Mouse (Mus musculus): ENCODE data around the gene Guca1b. TPM values are rescaled to one million over a fixed set of nuclear protein-coding genes. Genes with fewer than 3 reads are reported as not detected.
"Not testable (repeated sequence)": the region's sequence is repeated elsewhere in the genome, so short reads cannot be mapped to it uniquely, and the experiment has no call there.

Guca1b gene
- polyA plus RNA-seq, 1 experiment, result 0.36 TPM

DNA sequence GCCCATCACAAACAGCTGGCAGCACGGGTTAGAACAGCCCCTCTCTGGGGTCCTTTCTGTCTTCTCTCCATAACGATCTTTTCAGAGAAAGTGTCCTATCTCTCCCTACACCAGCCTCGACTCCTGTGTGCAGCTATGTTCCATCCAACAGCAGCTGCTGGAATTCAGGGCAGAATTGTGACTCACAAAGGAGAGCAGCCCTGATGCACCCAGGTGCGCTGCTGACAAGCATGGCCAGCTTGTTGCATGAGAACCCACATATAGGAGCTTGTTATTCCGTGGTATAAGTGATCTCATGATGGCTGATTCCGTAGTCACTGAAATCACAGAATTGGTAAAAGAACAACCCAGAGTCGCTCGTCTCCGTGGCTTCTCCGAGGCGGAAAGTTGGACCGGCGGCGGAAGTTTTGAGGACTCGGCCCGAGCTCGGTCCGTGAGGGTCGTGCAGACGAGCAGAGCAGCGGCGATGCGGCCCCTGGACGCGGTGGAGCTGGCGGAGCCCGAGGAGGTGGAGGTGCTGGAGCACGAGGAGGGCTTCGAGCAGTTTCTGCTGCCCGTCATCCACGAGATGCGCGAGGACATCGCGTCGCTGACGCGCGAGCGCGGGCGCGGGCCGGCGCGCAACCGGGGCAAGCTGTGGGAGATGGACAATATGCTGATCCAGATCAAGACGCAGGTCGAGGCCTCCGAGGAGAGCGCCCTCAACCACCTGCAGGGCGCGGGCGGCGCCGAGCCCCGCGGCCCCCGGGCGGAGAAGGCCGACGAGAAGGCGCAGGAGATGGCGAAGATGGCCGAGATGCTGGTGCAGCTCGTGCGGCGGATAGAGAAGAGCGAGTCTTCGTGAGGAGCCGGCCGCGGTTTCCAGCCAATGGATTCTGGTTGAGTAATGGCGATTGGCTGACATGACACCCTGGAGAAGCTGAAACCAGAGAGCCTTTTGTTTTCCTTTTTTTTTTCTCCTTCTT is 25.0 kb downstream of the Guca1b start:
- H3K4me3 ChIP-seq (ENCODE audit: control insufficient read depth, low read depth, low read length), result peak overlapping the region; percentile 25
- peak; percentile 42; the same call in 1 of the 2 replicates for TF ChIP-seq POLR2A (IDR thresholded peaks at IDR 0.05; ENCODE audit: control insufficient read depth, low read depth, low read length)
- H3K36me3 ChIP-seq (ENCODE audit: control insufficient read depth, insufficient read depth, low read length); H3K27ac ChIP-seq (ENCODE audit: control insufficient read depth, insufficient read depth, low read depth, low read length); H3K27me3 ChIP-seq (ENCODE audit: control insufficient read depth, insufficient read depth, low read length); H3K4me1 ChIP-seq (ENCODE audit: control insufficient read depth, insufficient read depth, low read length): not testable (repeated sequence)

DNA sequence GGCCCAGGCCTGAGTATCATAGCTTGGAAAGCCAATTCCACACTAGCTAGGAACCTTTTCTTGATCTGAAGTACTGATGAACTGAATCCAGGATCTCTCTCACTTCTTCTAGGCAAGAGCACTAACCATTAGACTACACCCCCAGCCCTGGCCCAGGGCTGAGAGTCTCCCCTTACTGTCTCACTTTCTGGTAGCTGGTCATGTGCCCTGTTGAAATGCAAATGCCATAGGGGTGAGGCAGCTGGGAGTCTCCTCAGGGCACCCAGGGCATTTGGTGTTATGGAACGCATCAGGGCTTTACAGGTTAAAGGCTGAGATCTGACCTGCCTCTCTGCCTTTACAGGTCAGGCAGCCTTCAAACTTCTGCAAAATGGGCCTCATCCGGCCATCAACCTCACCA is 35.0 kb downstream of the Guca1b start:
- Histone ChIP-seq H3K4me1 (ENCODE audit: control insufficient read depth, insufficient read depth, low read length) (no peaks in the 10 kb centered on the region), H3K27ac (ENCODE audit: control insufficient read depth, insufficient read depth, low read depth, low read length) (no peak overlapping the region), H3K27me3 (ENCODE audit: control insufficient read depth, insufficient read depth, low read length) (no peaks in the 10 kb centered on the region), H3K36me3 (ENCODE audit: control insufficient read depth, insufficient read depth, low read length) (no peaks in the 10 kb centered on the region), H3K4me3 (ENCODE audit: control insufficient read depth, low read depth, low read length) (peak overlapping the region; percentile 66)
- no peak for TF ChIP-seq CTCF (IDR thresholded peaks at IDR 0.05; ENCODE audit: control insufficient read depth, insufficient read depth, insufficient replicate concordance, low read depth, low read length)
- no peak for TF ChIP-seq POLR2A (IDR thresholded peaks at IDR 0.05; ENCODE audit: control insufficient read depth, low read depth, low read length)

DNA sequence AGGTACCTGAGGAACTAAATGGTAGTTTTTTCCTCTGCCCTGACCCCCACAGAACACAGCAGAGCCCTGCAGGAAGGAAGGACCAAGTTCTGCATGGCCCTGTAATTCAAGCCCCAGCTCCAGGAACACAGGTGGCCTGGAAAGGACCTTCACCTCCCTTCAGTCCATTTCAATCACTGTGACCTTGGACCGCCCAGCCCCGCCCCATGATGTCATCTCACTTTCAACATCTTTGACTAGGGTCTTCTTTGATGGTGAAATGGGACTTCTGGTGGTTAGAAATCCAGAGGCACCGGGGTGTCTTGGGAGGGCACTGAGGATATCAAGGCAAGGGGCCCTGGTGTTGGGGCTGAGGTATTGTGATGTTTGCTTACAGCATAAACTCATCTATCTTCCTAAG is 36.4 kb downstream of the Guca1b start:
- Histone ChIP-seq H3K27ac (ENCODE audit: control insufficient read depth, insufficient read depth, low read depth, low read length) (peak overlapping the region; percentile 2; the same call in 1 of the 2 replicates), H3K4me1 (ENCODE audit: control insufficient read depth, insufficient read depth, low read length) (no peaks in the 10 kb centered on the region), H3K36me3 (ENCODE audit: control insufficient read depth, insufficient read depth, low read length) (no peaks in the 10 kb centered on the region), H3K4me3 (ENCODE audit: control insufficient read depth, low read depth, low read length) (peak overlapping the region; percentile 64), H3K27me3 (ENCODE audit: control insufficient read depth, insufficient read depth, low read length) (no peaks in the 10 kb centered on the region)
- TF ChIP-seq CTCF (IDR thresholded peaks at IDR 0.05; ENCODE audit: control insufficient read depth, insufficient read depth, insufficient replicate concordance, low read depth, low read length) (no peak), POLR2A (IDR thresholded peaks at IDR 0.05; ENCODE audit: control insufficient read depth, low read depth, low read length) (peak; percentile 39; the same call in 1 of the 2 replicates)

DNA sequence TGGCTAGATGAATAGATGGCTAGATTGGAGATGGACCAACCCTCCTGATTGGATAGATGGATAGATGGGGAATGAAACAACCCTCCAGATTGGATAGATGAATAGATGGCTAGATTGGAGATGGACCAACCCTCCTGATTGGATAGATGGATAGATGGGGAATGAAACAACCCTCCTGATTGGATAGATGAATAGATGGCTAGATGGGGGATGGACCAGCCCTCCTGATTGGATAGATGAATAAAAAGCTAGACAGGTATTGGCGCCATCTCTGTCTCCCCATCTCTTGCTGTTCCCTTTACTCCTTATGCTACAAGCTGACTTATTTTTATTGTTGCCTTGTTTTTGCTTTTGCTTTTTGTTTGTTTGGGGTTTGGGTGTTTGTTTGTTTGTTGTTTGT is 37.4 kb downstream of the Guca1b start:
- H3K27me3 ChIP-seq (ENCODE audit: control insufficient read depth, insufficient read depth, low read length); H3K36me3 ChIP-seq (ENCODE audit: control insufficient read depth, insufficient read depth, low read length); H3K4me1 ChIP-seq (ENCODE audit: control insufficient read depth, insufficient read depth, low read length); H3K27ac ChIP-seq (ENCODE audit: control insufficient read depth, insufficient read depth, low read depth, low read length): not testable (repeated sequence)
- peak overlapping the region; percentile 74; the same call in 1 of the 2 replicates for H3K4me3 ChIP-seq (ENCODE audit: control insufficient read depth, low read depth, low read length)

DNA sequence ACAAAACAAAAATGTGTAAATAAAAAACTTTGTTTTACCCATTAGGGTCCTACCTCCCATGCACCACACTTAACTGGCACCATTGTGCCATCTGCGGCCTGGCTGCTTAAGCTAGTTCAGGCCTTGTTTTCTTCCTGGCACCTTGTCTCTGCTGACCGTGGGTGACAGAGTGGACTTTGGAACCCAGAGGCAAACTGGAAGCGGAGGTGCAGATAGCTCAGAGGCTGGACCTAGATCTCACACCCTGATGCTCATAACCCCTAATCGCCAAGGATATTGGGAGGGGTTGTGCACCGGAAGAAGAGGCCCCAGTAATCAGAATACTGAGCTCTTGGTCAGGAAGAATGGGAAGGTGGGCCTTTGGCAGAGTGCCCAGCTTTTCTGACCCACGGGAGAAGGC is 39.0 kb downstream of the Guca1b start:
- H3K27me3 ChIP-seq (ENCODE audit: control insufficient read depth, insufficient read depth, low read length), result no peaks in the 10 kb centered on the region
- no peaks in the 10 kb centered on the region for H3K36me3 ChIP-seq (ENCODE audit: control insufficient read depth, insufficient read depth, low read length)
- TF ChIP-seq CTCF (IDR thresholded peaks at IDR 0.05; ENCODE audit: control insufficient read depth, insufficient read depth, insufficient replicate concordance, low read depth, low read length) (no peak), POLR2A (IDR thresholded peaks at IDR 0.05; ENCODE audit: control insufficient read depth, low read depth, low read length) (no peak)
- no peaks in the 10 kb centered on the region for H3K4me1 ChIP-seq (ENCODE audit: control insufficient read depth, insufficient read depth, low read length)
- H3K27ac ChIP-seq (ENCODE audit: control insufficient read depth, insufficient read depth, low read depth, low read length), result no peak overlapping the region
- no peak overlapping the region for H3K4me3 ChIP-seq (ENCODE audit: control insufficient read depth, low read depth, low read length)

DNA sequence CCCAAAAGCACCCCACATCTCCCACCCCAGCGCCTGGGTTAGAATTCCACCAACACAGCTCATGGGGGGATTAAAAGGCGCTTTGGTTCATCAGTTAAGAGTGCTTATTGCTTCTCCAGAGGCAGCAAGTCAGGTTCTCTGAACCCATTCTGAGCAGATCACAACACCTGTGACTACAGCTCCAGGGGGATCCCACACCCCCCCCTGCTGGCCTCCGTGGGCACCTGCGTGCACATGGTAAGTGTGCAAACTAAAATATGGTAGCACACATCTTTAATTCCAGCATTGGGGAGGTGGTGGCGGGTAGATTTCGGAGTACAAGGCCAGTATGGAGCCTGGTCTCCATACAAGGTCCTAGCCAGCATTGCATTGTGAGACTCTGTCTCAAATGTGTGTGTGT is 42.1 kb downstream of the Guca1b start:
- H3K27ac ChIP-seq (ENCODE audit: control insufficient read depth, insufficient read depth, low read depth, low read length), result no peak overlapping the region
- H3K27me3 ChIP-seq (ENCODE audit: control insufficient read depth, insufficient read depth, low read length), result no peaks in the 10 kb centered on the region
- no peaks in the 10 kb centered on the region for H3K36me3 ChIP-seq (ENCODE audit: control insufficient read depth, insufficient read depth, low read length)
- TF ChIP-seq CTCF (IDR thresholded peaks at IDR 0.05; ENCODE audit: control insufficient read depth, insufficient read depth, insufficient replicate concordance, low read depth, low read length), result 0 out of 2 replicates have a peak, but pooled peaks have one; percentile 14
- no peak for TF ChIP-seq POLR2A (IDR thresholded peaks at IDR 0.05; ENCODE audit: control insufficient read depth, low read depth, low read length)
- H3K4me3 ChIP-seq (ENCODE audit: control insufficient read depth, low read depth, low read length), result no peak overlapping the region
- H3K4me1 ChIP-seq (ENCODE audit: control insufficient read depth, insufficient read depth, low read length), result no peaks in the 10 kb centered on the region

DNA sequence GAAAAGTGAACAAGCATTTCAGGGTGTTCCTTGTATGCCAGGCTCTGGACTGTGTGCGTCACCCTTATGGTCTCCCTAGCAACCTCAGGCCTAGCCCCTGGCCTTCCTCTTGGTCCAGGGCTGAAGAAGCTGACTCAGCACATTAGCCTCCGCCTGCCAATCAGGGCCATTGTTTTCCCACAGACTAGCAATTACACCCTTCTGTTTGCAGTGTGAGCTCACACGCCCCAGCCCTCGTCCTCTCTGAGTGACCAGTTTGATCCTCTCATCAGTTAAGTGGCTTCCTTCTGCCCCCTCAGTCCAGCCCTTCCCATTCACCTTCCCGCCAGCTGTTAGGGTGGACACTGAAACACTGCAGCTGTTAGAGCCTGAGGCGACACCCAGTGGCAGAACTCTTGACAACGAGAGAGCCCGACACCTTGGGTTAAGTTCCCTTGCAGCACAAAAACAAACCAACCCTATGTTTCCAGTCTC is 43.7 kb downstream of the Guca1b start:
- TF ChIP-seq CTCF (IDR thresholded peaks at IDR 0.05; ENCODE audit: control insufficient read depth, insufficient read depth, insufficient replicate concordance, low read depth, low read length) (peak; percentile 22; the same call in 1 of the 2 replicates), POLR2A (IDR thresholded peaks at IDR 0.05; ENCODE audit: control insufficient read depth, low read depth, low read length) (no peak)
- Histone ChIP-seq H3K27ac (ENCODE audit: control insufficient read depth, insufficient read depth, low read depth, low read length) (no peak overlapping the region), H3K4me1 (ENCODE audit: control insufficient read depth, insufficient read depth, low read length) (no peaks in the 10 kb centered on the region), H3K27me3 (ENCODE audit: control insufficient read depth, insufficient read depth, low read length) (no peaks in the 10 kb centered on the region), H3K4me3 (ENCODE audit: control insufficient read depth, low read depth, low read length) (no peak overlapping the region), H3K36me3 (ENCODE audit: control insufficient read depth, insufficient read depth, low read length) (no peaks in the 10 kb centered on the region)

Measured in testis, adult 2 months (tissue).